Mouse (Mus musculus) intestine, postnatal 0 days (tissue): ENCODE results near the gene Tatdn2. TPM values are rescaled to one million over a fixed set of nuclear protein-coding genes. Genes with fewer than 3 reads are reported as not detected.

ENCODE experiments used
- ATAC-seq: fragments of 200-750 bp; cut with Nextera tagmentation; 2 replicates; pipeline ENCODE4 v1.8.0; 2017; ENCODE audit warnings: mild to moderate bottlenecking, moderate TSS enrichment, moderate library complexity
- H3K27ac ChIP-seq: fragments of 300-500 bp; sonication (generic); 2 replicates; pipeline ENCODE4 v1.5.1; 2014; ENCODE audit warnings: mild to moderate bottlenecking, low read depth, low read length, moderate library complexity
- H3K27me3 ChIP-seq: fragments of 300-500 bp; sonication (generic); replicated peaks from 2 replicates; pipeline ENCODE4 v1.6.1; 2014; ENCODE audit warnings: low read length, mixed read lengths; ENCODE audit not compliant: control insufficient read depth, insufficient read depth
- H3K36me3 ChIP-seq: fragments of 300-500 bp; sonication (generic); 2 replicates; pipeline ENCODE4 v1.6.1; 2014; ENCODE audit warnings: mild to moderate bottlenecking, moderate library complexity; ENCODE audit not compliant: control insufficient read depth, insufficient read depth
- H3K4me1 ChIP-seq: fragments of 300-500 bp; sonication (generic); replicated peaks from 2 replicates; pipeline ENCODE4 v1.6.1; 2014; ENCODE audit warnings: antibody characterized with exemption, low read length, mixed read lengths; ENCODE audit not compliant: control insufficient read depth, insufficient read depth
- H3K4me2 ChIP-seq: fragments of 300-500 bp; sonication (generic); replicated peaks from 2 replicates; pipeline ENCODE4 v1.6.1; 2014; ENCODE audit warnings: low read depth, mild to moderate bottlenecking, moderate library complexity
- H3K4me3 ChIP-seq: fragments of 300-500 bp; sonication (generic); 2 replicates; pipeline ENCODE4 v1.5.1; 2014; ENCODE audit warnings: low read depth, low read length
- H3K9ac ChIP-seq: fragments of 300-500 bp; sonication (generic); 2 replicates; pipeline ENCODE4 v1.6.1; 2014; ENCODE audit warnings: mild to moderate bottlenecking, low read depth, low read length
- H3K9me3 ChIP-seq: fragments of 300-500 bp; sonication (generic); 2 replicates; pipeline ENCODE4 v1.6.1; 2016; ENCODE audit warnings: mixed run types; ENCODE audit not compliant: control insufficient read depth
- CTCF ChIP-seq: sonication (generic); IDR thresholded peaks from 2 replicates; pipeline ENCODE4 v1.5.1; 2016; ENCODE audit warnings: low read depth, mild to moderate bottlenecking, control low read depth, antibody characterized with exemption, moderate library complexity
- WGBS: fragments of 180-500 bp; shearing (Covaris S2); extraction: QIAGEN DNeasy Blood & Tissue Kit; methylation state at CpG from one replicate; pipeline ENCODE4 v1.1.7; 2014; 5-methylcytosine and 5-hydroxymethylcytosine counted together
- microRNA-seq: library from miRNA; unstranded; fragments of <30 nt; microRNA quantifications from one replicate; pipeline ENCODE4, GENCODE M21; 2016
- polyA plus RNA-seq: library from polyadenylated mRNA; unstranded; fragments of >200 nt; fragmentation: Nextera tagmentation; extraction: Ambion mirVana; gene quantifications from 2 replicates; pipeline ENCODE4 v1.2.1, GENCODE M21; 2015

Tatdn2 gene
- polyA plus RNA-seq, 1 experiment from 2014 or later = 1.1 TPM

- H3K27me3 ChIP-seq = peaks cover 16% of the 10 kb centered on the region; the same call in 1 of the 2 replicates
- no peak overlapping the region for H3K4me2 ChIP-seq
- no peaks in the 10 kb centered on the region for H3K36me3 ChIP-seq
- ATAC-seq = no peak
- 77% methylated on average over 14 of the region's 14 CpGs for WGBS
- no peak overlapping the region for H3K4me3 ChIP-seq
- H3K27ac ChIP-seq = no peak overlapping the region
- H3K9me3 ChIP-seq = no peaks in the 10 kb centered on the region
- no peak for TF ChIP-seq CTCF
- no peaks in the 10 kb centered on the region for H3K4me1 ChIP-seq
- H3K9ac ChIP-seq = no peak overlapping the region
Measured at GRCm38 (mm10) chr6:113747284-113747683, 50.4 kb downstream of the Tatdn2 start.

- TF ChIP-seq CTCF = no peak
- no peaks in the 10 kb centered on the region for H3K36me3 ChIP-seq
- no peak for ATAC-seq
- H3K4me3 ChIP-seq = no peak overlapping the region
- 26% methylated on average over 26 of the region's 26 CpGs for WGBS
- no peak overlapping the region for H3K9ac ChIP-seq
- no peaks in the 10 kb centered on the region for H3K9me3 ChIP-seq
- peaks cover 16% of the 10 kb centered on the region; the same call in 1 of the 2 replicates for H3K27me3 ChIP-seq
- H3K4me2 ChIP-seq = peak overlapping the region; percentile 45
- no peak overlapping the region for H3K27ac ChIP-seq
- no peaks in the 10 kb centered on the region for H3K4me1 ChIP-seq
Measured at GRCm38 (mm10) chr6:113748351-113748750, 51.5 kb downstream of the Tatdn2 start.

GRCm38 (mm10) chr6:113749119-113749685 lies 52.4 kb downstream of the Tatdn2 start:
- Histone ChIP-seq H3K9me3 (no peaks in the 10 kb centered on the region), H3K9ac (no peak overlapping the region), H3K4me3 (no peak overlapping the region), H3K4me1 (no peaks in the 10 kb centered on the region), H3K36me3 (no peaks in the 10 kb centered on the region), H3K27ac (no peak overlapping the region), H3K27me3 (peaks cover 16% of the 10 kb centered on the region; the same call in 1 of the 2 replicates), H3K4me2 (no peak overlapping the region)
- no peak for TF ChIP-seq CTCF
- WGBS = 64% methylated on average over 17 of the region's 17 CpGs
- ATAC-seq = no peak

Small RNAs within 50 kb of the gene (microRNA-seq; reads per million reads assigned to microRNA genes)
- not detected for gene Mir7042

Other genes starting within 250 kb of the Tatdn2 start
- gene Il17re, start 238.6 kb upstream of the Tatdn2 start, polyA plus RNA-seq = 2.2 and 2.3 TPM in 2 replicates
- 16.5 and 17.4 TPM in 2 replicates for gene Il17rc, start 225.6 kb upstream of the Tatdn2 start, polyA plus RNA-seq
- 8.5 and 9.7 TPM in 2 replicates for gene Creld1, start 213.8 kb upstream of the Tatdn2 start, polyA plus RNA-seq
- gene Prrt3, start 195.1 kb upstream of the Tatdn2 start, polyA plus RNA-seq = 0.47 and 0.52 TPM in 2 replicates
- 77.2 and 77.9 TPM in 2 replicates for gene Emc3, start 165.4 kb upstream of the Tatdn2 start, polyA plus RNA-seq
- 1.4 and 1.7 TPM in 2 replicates for gene Fancd2, start 165.4 kb upstream of the Tatdn2 start, polyA plus RNA-seq
- gene Fancd2os, start 96.3 kb upstream of the Tatdn2 start, polyA plus RNA-seq = 0.33 TPM in 1 of 2 replicates, not detected in the other
- 185 and 187 TPM in 2 replicates for gene Brk1, start 92.3 kb upstream of the Tatdn2 start, polyA plus RNA-seq
- 18.4 and 20.6 TPM in 2 replicates for gene Vhl, start 73.1 kb upstream of the Tatdn2 start, polyA plus RNA-seq
- 21.2 and 26.1 TPM in 2 replicates for gene Irak2, start 58.6 kb upstream of the Tatdn2 start, polyA plus RNA-seq
- 139 and 148 TPM in 2 replicates for gene Ghrl, start 22.8 kb downstream of the Tatdn2 start, polyA plus RNA-seq
- gene Sec13, start 43.7 kb downstream of the Tatdn2 start, polyA plus RNA-seq = 362 and 381 TPM in 2 replicates